Mouse (Mus musculus): ENCODE data around the gene Fmn2. TPM values are rescaled to one million over a fixed set of nuclear protein-coding genes. Genes with fewer than 3 reads are reported as not detected.

The Fmn2 gene
- polyA plus RNA-seq, 1 experiment: not detected

- H3ac ChIP-seq (ENCODE audit: control insufficient read depth, insufficient read length, low read depth): no peak overlapping the region
- TF ChIP-seq MAX (IDR thresholded peaks at IDR 0.05) (no peak), CTCF (IDR thresholded peaks at IDR 0.05; ENCODE audit: control insufficient read depth, insufficient read depth, insufficient read length) (no peak), MYOG (IDR thresholded peaks at IDR 0.05; ENCODE audit: control insufficient read depth, extremely low read depth, insufficient read length) (no peak), USF1 (IDR thresholded peaks at IDR 0.05; ENCODE audit: low read depth) (no peak), CEBPB (IDR thresholded peaks at IDR 0.05; ENCODE audit: low read depth) (no peak), FOSL1 (IDR thresholded peaks at IDR 0.05; ENCODE audit: insufficient read depth, low read length, poor library complexity, severe bottlenecking) (no peak), MYOD1 (IDR thresholded peaks at IDR 0.05; ENCODE audit: control insufficient read depth, insufficient read length, low read depth) (no peak)
- H3K36me3 ChIP-seq (ENCODE audit: control insufficient read depth, insufficient read depth): no peaks in the 10 kb centered on the region
- no peaks in the 10 kb centered on the region for H3K79me2 ChIP-seq (ENCODE audit: control insufficient read depth, insufficient read depth)
- H3K4me3 ChIP-seq (ENCODE audit: insufficient read depth, poor library complexity, severe bottlenecking): no peak overlapping the region
- H3K79me3 ChIP-seq (ENCODE audit: low read depth): no peaks in the 10 kb centered on the region
- no peaks in the 10 kb centered on the region for H3K27me3 ChIP-seq (ENCODE audit: control insufficient read depth, insufficient read depth, insufficient read length)
Measured at GRCm38 (mm10) chr1:174750893-174751461, 249.4 kb downstream of the Fmn2 start.

DNA sequence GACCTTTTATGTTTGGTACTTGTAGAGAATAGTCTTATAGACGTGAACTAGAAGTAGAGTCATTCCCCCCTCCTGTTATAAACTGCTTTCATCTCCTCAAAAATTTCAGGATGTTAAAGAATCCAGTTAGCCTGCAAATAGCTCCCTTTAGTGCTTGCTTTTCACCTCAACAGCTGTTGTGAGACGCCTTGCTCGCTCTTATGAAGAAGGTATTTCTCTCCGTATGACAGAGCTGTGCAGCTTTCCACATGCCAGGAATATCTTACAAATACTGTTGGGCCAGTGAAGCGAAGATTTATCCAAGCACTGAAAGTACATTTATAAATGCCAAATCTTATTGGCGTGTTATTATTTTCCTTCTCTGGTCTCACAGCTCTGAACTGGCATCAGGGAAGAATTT is 257.7 kb downstream of the Fmn2 start:
- H3K36me3 ChIP-seq (ENCODE audit: control insufficient read depth, insufficient read depth): no peaks in the 10 kb centered on the region
- no peaks in the 10 kb centered on the region for H3K27me3 ChIP-seq (ENCODE audit: control insufficient read depth, insufficient read depth, insufficient read length)
- no peak overlapping the region for H3ac ChIP-seq (ENCODE audit: control insufficient read depth, insufficient read length, low read depth)
- TF ChIP-seq MYOD1 (IDR thresholded peaks at IDR 0.05; ENCODE audit: control insufficient read depth, insufficient read length, low read depth) (no peak), USF1 (IDR thresholded peaks at IDR 0.05; ENCODE audit: low read depth) (no peak), MAX (IDR thresholded peaks at IDR 0.05) (no peak), FOSL1 (IDR thresholded peaks at IDR 0.05; ENCODE audit: insufficient read depth, low read length, poor library complexity, severe bottlenecking) (no peak), CTCF (IDR thresholded peaks at IDR 0.05; ENCODE audit: control insufficient read depth, insufficient read depth, insufficient read length) (no peak), MYOG (IDR thresholded peaks at IDR 0.05; ENCODE audit: control insufficient read depth, extremely low read depth, insufficient read length) (no peak), CEBPB (IDR thresholded peaks at IDR 0.05; ENCODE audit: low read depth) (no peak)
- no peaks in the 10 kb centered on the region for H3K79me2 ChIP-seq (ENCODE audit: control insufficient read depth, insufficient read depth)
- no peaks in the 10 kb centered on the region for H3K79me3 ChIP-seq (ENCODE audit: low read depth)
- no peak overlapping the region for H3K4me3 ChIP-seq (ENCODE audit: insufficient read depth, poor library complexity, severe bottlenecking)

- no peak overlapping the region for H3K4me3 ChIP-seq (ENCODE audit: insufficient read depth, poor library complexity, severe bottlenecking)
- no peaks in the 10 kb centered on the region for H3K79me2 ChIP-seq (ENCODE audit: control insufficient read depth, insufficient read depth)
- no peaks in the 10 kb centered on the region for H3K79me3 ChIP-seq (ENCODE audit: low read depth)
- no peaks in the 10 kb centered on the region for H3K36me3 ChIP-seq (ENCODE audit: control insufficient read depth, insufficient read depth)
- no peaks in the 10 kb centered on the region for H3K27me3 ChIP-seq (ENCODE audit: control insufficient read depth, insufficient read depth, insufficient read length)
- no peak overlapping the region for H3ac ChIP-seq (ENCODE audit: control insufficient read depth, insufficient read length, low read depth)
- TF ChIP-seq MYOD1 (IDR thresholded peaks at IDR 0.05; ENCODE audit: control insufficient read depth, insufficient read length, low read depth): no peak
- no peak for TF ChIP-seq FOSL1 (IDR thresholded peaks at IDR 0.05; ENCODE audit: insufficient read depth, low read length, poor library complexity, severe bottlenecking)
- no peak for TF ChIP-seq MAX (IDR thresholded peaks at IDR 0.05)
- TF ChIP-seq CEBPB (IDR thresholded peaks at IDR 0.05; ENCODE audit: low read depth): no peak
- TF ChIP-seq CTCF (IDR thresholded peaks at IDR 0.05; ENCODE audit: control insufficient read depth, insufficient read depth, insufficient read length): no peak
- no peak for TF ChIP-seq USF1 (IDR thresholded peaks at IDR 0.05; ENCODE audit: low read depth)
- no peak for TF ChIP-seq MYOG (IDR thresholded peaks at IDR 0.05; ENCODE audit: control insufficient read depth, extremely low read depth, insufficient read length)
Measured at GRCm38 (mm10) chr1:174765757-174766156, 264.1 kb downstream of the Fmn2 start.

- TF ChIP-seq CEBPB (IDR thresholded peaks at IDR 0.05; ENCODE audit: low read depth): no peak
- TF ChIP-seq CTCF (IDR thresholded peaks at IDR 0.05; ENCODE audit: control insufficient read depth, insufficient read depth, insufficient read length): no peak
- TF ChIP-seq MAX (IDR thresholded peaks at IDR 0.05): no peak
- no peak for TF ChIP-seq USF1 (IDR thresholded peaks at IDR 0.05; ENCODE audit: low read depth)
- TF ChIP-seq MYOG (IDR thresholded peaks at IDR 0.05; ENCODE audit: control insufficient read depth, extremely low read depth, insufficient read length): no peak
- no peak for TF ChIP-seq FOSL1 (IDR thresholded peaks at IDR 0.05; ENCODE audit: insufficient read depth, low read length, poor library complexity, severe bottlenecking)
- no peak for TF ChIP-seq MYOD1 (IDR thresholded peaks at IDR 0.05; ENCODE audit: control insufficient read depth, insufficient read length, low read depth)
- no peaks in the 10 kb centered on the region for H3K27me3 ChIP-seq (ENCODE audit: control insufficient read depth, insufficient read depth, insufficient read length)
Measured at GRCm38 (mm10) chr1:174766852-174767251, 265.2 kb downstream of the Fmn2 start.

DNA sequence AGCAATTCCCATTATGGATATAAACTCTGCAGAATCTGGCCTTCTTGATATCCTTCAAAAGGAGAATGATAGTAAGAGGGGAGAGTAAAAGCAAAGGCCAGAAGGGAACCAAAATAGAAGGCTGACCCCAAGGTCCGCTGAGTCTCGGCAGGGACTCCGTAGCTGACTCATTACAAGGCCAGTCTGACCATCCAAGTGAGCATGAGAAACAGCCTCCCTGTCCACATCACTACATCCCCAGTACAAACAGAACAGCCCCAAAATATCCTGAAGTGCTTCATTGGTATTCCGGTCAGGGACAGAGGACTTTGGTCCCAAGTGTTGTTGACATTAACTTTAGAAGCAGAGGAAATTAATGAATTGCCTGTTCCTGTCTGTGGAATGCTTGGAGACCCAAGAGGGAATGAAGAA is 270.3 kb downstream of the Fmn2 start:
- Histone ChIP-seq H3K36me3 (ENCODE audit: control insufficient read depth, insufficient read depth) (no peaks in the 10 kb centered on the region), H3K27me3 (ENCODE audit: control insufficient read depth, insufficient read depth, insufficient read length) (no peaks in the 10 kb centered on the region), H3K4me3 (ENCODE audit: insufficient read depth, poor library complexity, severe bottlenecking) (no peak overlapping the region), H3ac (ENCODE audit: control insufficient read depth, insufficient read length, low read depth) (no peak overlapping the region), H3K79me2 (ENCODE audit: control insufficient read depth, insufficient read depth) (no peaks in the 10 kb centered on the region), H3K79me3 (ENCODE audit: low read depth) (no peaks in the 10 kb centered on the region)
- TF ChIP-seq MYOD1 (IDR thresholded peaks at IDR 0.05; ENCODE audit: control insufficient read depth, insufficient read length, low read depth) (no peak), MAX (IDR thresholded peaks at IDR 0.05) (no peak), USF1 (IDR thresholded peaks at IDR 0.05; ENCODE audit: low read depth) (no peak), CTCF (IDR thresholded peaks at IDR 0.05; ENCODE audit: control insufficient read depth, insufficient read depth, insufficient read length) (no peak), CEBPB (IDR thresholded peaks at IDR 0.05; ENCODE audit: low read depth) (no peak), MYOG (IDR thresholded peaks at IDR 0.05; ENCODE audit: control insufficient read depth, extremely low read depth, insufficient read length) (no peak), FOSL1 (IDR thresholded peaks at IDR 0.05; ENCODE audit: insufficient read depth, low read length, poor library complexity, severe bottlenecking) (no peak)

More at GRCm38 (mm10) chr1:174766852-174767251, 265.2 kb downstream of the Fmn2 start:
- Histone ChIP-seq H3K79me3 (ENCODE audit: low read depth) (no peaks in the 10 kb centered on the region), H3K36me3 (ENCODE audit: control insufficient read depth, insufficient read depth) (no peaks in the 10 kb centered on the region), H3K4me3 (ENCODE audit: insufficient read depth, poor library complexity, severe bottlenecking) (no peak overlapping the region), H3K79me2 (ENCODE audit: control insufficient read depth, insufficient read depth) (no peaks in the 10 kb centered on the region), H3ac (ENCODE audit: control insufficient read depth, insufficient read length, low read depth) (no peak overlapping the region)
